ENCODE assay signal across 8 mouse cellular contexts in genomic region chr11:102061236-102061940, GRCm38 (mm10). TPM values are rescaled to one million over a fixed set of nuclear protein-coding genes. Genes with fewer than 3 reads are reported as not detected.
DNase-seq lines count a peak whose midpoint lies in the region; ATAC-seq and TF ChIP-seq lines count a peak whose summit lies in the region.

No protein-coding gene starts in this region.

- no peak for TF ChIP-seq EP300 in ES-Bruce4 (IDR thresholded peaks at IDR 0.05; ENCODE audit: insufficient read depth, low read depth, low read length)

- peak overlapping the region; percentile 50 for H3K4me3 ChIP-seq in ES-Bruce4 (ENCODE audit: low read depth, low read length)
- H3K4me3 ChIP-seq in forebrain, embryonic 16.5 days (replicated peaks; ENCODE audit: low read length), result peak overlapping the region; percentile 45
- peak overlapping the region; percentile 35 for H3K4me3 ChIP-seq in neural tube, embryonic 14.5 days (ENCODE audit: low read depth, low read length)

- no peak for TF ChIP-seq POLR2A in ES-Bruce4 (IDR thresholded peaks at IDR 0.05; ENCODE audit: insufficient read depth, low read length)

- H3K9me3 ChIP-seq in ES-Bruce4 (replicated peaks; ENCODE audit: control insufficient read depth, insufficient read depth, low read length, poor library complexity, severe bottlenecking), result no peaks in the 10 kb centered on the region
- H3K9me3 ChIP-seq in forebrain, embryonic 16.5 days (ENCODE audit: control insufficient read depth, low read length), result no peaks in the 10 kb centered on the region
- H3K9me3 ChIP-seq in neural tube, embryonic 14.5 days (ENCODE audit: control insufficient read depth, low read length), result no peaks in the 10 kb centered on the region

- peak overlapping the region; percentile 3; the same call in 1 of the 2 replicates for H3K9ac ChIP-seq in ES-Bruce4 (ENCODE audit: low read depth, poor library complexity, severe bottlenecking)
- peak overlapping the region; percentile 53 for H3K9ac ChIP-seq in forebrain, embryonic 16.5 days (replicated peaks; ENCODE audit: low read depth, low read length)
- H3K9ac ChIP-seq in neural tube, embryonic 14.5 days (replicated peaks; ENCODE audit: low read depth, low read length), result peak overlapping the region; percentile 41; the same call in 1 of the 2 replicates

- 5% methylated on average over 22 of the region's 23 CpGs for WGBS in forebrain, embryonic 16.5 days
- WGBS in neural tube, embryonic 14.5 days, result 3% methylated on average over 23 of the region's 23 CpGs

- H3K27me3 ChIP-seq in ES-Bruce4 (ENCODE audit: control insufficient read depth, insufficient read depth, low read length, poor library complexity, severe bottlenecking), result no peaks in the 10 kb centered on the region
- H3K27me3 ChIP-seq in forebrain, embryonic 16.5 days (replicated peaks; ENCODE audit: control insufficient read depth, insufficient read depth, low read length), result no peaks in the 10 kb centered on the region
- H3K27me3 ChIP-seq in neural tube, embryonic 14.5 days (ENCODE audit: control insufficient read depth, insufficient read depth, low read length), result no peaks in the 10 kb centered on the region; the same call in 1 of the 2 replicates

- intact Hi-C loops in heart, postnatal 36 days (cut with DNase I), result loop anchor here (1.0 to 5.0 kb wide), 4 partner anchors 27 to 206 kb away; partner anchors contain the start of genes Asb16 and Mpp2

- no peak overlapping the region for H3K27ac ChIP-seq in ES-Bruce4 (ENCODE audit: insufficient read depth, low read length)
- H3K27ac ChIP-seq in forebrain, embryonic 16.5 days (ENCODE audit: low read length), result no peak overlapping the region
- no peak overlapping the region for H3K27ac ChIP-seq in neural tube, embryonic 14.5 days (ENCODE audit: low read depth, low read length)

- H3K4me2 ChIP-seq in forebrain, embryonic 16.5 days (ENCODE audit: low read length), result peak overlapping the region; percentile 68
- H3K4me2 ChIP-seq in neural tube, embryonic 14.5 days (ENCODE audit: low read depth, low read length), result peak overlapping the region; percentile 77

- H3K36me3 ChIP-seq in ES-Bruce4 (ENCODE audit: control insufficient read depth, insufficient read depth, low read length, poor library complexity, severe bottlenecking), result no peaks in the 10 kb centered on the region
- peaks cover 6% of the 10 kb centered on the region; the same call in 1 of the 2 replicates for H3K36me3 ChIP-seq in forebrain, embryonic 16.5 days (ENCODE audit: control insufficient read depth, insufficient read depth)
- H3K36me3 ChIP-seq in neural tube, embryonic 14.5 days (ENCODE audit: control insufficient read depth, insufficient read depth, low read length), result peaks cover 20% of the 10 kb centered on the region

- TF ChIP-seq CTCF in ES-Bruce4 (IDR thresholded peaks at IDR 0.05; ENCODE audit: low read depth, low read length), result peak; percentile 89

- ATAC-seq in forebrain, embryonic 16.5 days, result peak; percentile 83
- peak; percentile 76 for ATAC-seq in neural tube, embryonic 14.5 days (ENCODE audit: low read depth)

- peak; percentile 80 for DNase-seq in cerebellum, adult 11-12 months
- peak; percentile 78 for DNase-seq in heart, postnatal 36 days
- peak; percentile 61 to 90 for DNase-seq in layer of hippocampus, adult 18-20 months (ENCODE audit: low spot score in 2 of 2)
- DNase-seq in lung, adult 18-20 months, result peak; percentile 66 to 74
- peak; percentile 86 for DNase-seq in testis, postnatal 10 days (ENCODE audit: low spot score)

- H3K4me1 ChIP-seq in ES-Bruce4 (ENCODE audit: control insufficient read depth, insufficient read depth, low read length), result no peaks in the 10 kb centered on the region
- peaks cover 3% of the 10 kb centered on the region; the same call in 1 of the 2 replicates for H3K4me1 ChIP-seq in forebrain, embryonic 16.5 days (replicated peaks; ENCODE audit: control insufficient read depth, insufficient read depth, low read length)
- 0 out of 2 replicates have a peak, but pooled peaks cover 2% of the 10 kb centered on the region for H3K4me1 ChIP-seq in neural tube, embryonic 14.5 days (ENCODE audit: control insufficient read depth, insufficient read depth, low read length)

RNA-seq across cellular contexts. Expression of gene Cd300lg, which starts 20.1 kb away (rescaled TPM):
- polyA plus RNA-seq in ES-Bruce4 (2011; ENCODE audit: insufficient read depth, insufficient read length, low read depth, missing spikeins), result not detected in 2 replicates
- polyA plus RNA-seq in forebrain, embryonic 16.5 days (2015; fragmentation: Nextera tagmentation; extraction: Ambion mirVana), result 0.26 and 0.46 TPM in 2 replicates
- total RNA-seq in heart, postnatal 36 days (2021), result 10 to 100 TPM; 68.3 to 69.5 TPM
- total RNA-seq in layer of hippocampus, adult 18-20 months (2021), result not detected
- 0.31 and 0.44 TPM in 2 replicates for polyA plus RNA-seq in neural tube, embryonic 14.5 days (2014; fragmentation: Nextera tagmentation; extraction: Ambion mirVana)

RNA-seq across cellular contexts. Expression of gene Mpp2, which starts 26.9 kb away (rescaled TPM):
- 3.4 and 3.6 TPM in 2 replicates for polyA plus RNA-seq in ES-Bruce4 (2011; ENCODE audit: insufficient read depth, insufficient read length, low read depth, missing spikeins)
- 21.0 and 24.1 TPM in 2 replicates for polyA plus RNA-seq in forebrain, embryonic 16.5 days (2015; fragmentation: Nextera tagmentation; extraction: Ambion mirVana)
- 1 to 10 TPM; 2.1 to 3.1 TPM for total RNA-seq in heart, postnatal 36 days (2021)
- 100 to 1,000 TPM; 142 to 147 TPM for total RNA-seq in layer of hippocampus, adult 18-20 months (2021)
- 25.4 and 25.7 TPM in 2 replicates for polyA plus RNA-seq in neural tube, embryonic 14.5 days (2014; fragmentation: Nextera tagmentation; extraction: Ambion mirVana)

RNA-seq across cellular contexts. Expression of gene Mpp3, which starts 33.1 kb away (rescaled TPM):
- polyA plus RNA-seq in ES-Bruce4 (2011; ENCODE audit: insufficient read depth, insufficient read length, low read depth, missing spikeins), result 3.8 and 6.3 TPM in 2 replicates
- polyA plus RNA-seq in forebrain, embryonic 16.5 days (2015; fragmentation: Nextera tagmentation; extraction: Ambion mirVana), result 49.3 and 55.2 TPM in 2 replicates
- total RNA-seq in heart, postnatal 36 days (2021), result 1 to 10 TPM; 1.7 to 1.9 TPM
- total RNA-seq in layer of hippocampus, adult 18-20 months (2021), result 10 to 100 TPM; 85.5 to 88.9 TPM
- polyA plus RNA-seq in neural tube, embryonic 14.5 days (2014; fragmentation: Nextera tagmentation; extraction: Ambion mirVana), result 57.0 and 57.3 TPM in 2 replicates

RNA-seq across cellular contexts. Expression of gene Ppy, which starts 39.7 kb away (rescaled TPM):
- polyA plus RNA-seq in ES-Bruce4 (2011; ENCODE audit: insufficient read depth, insufficient read length, low read depth, missing spikeins), result not detected in 2 replicates
- not detected in 2 replicates for polyA plus RNA-seq in forebrain, embryonic 16.5 days (2015; fragmentation: Nextera tagmentation; extraction: Ambion mirVana)
- total RNA-seq in heart, postnatal 36 days (2021), result not detected
- total RNA-seq in layer of hippocampus, adult 18-20 months (2021), result not detected
- not detected in 2 replicates for polyA plus RNA-seq in neural tube, embryonic 14.5 days (2014; fragmentation: Nextera tagmentation; extraction: Ambion mirVana)

RNA-seq across cellular contexts. Expression of gene Pyy, which starts 46.2 kb away (rescaled TPM):
- polyA plus RNA-seq in ES-Bruce4 (2011; ENCODE audit: insufficient read depth, insufficient read length, low read depth, missing spikeins), result not detected in 2 replicates
- polyA plus RNA-seq in forebrain, embryonic 16.5 days (2015; fragmentation: Nextera tagmentation; extraction: Ambion mirVana), result not detected in 2 replicates
- not detected for total RNA-seq in heart, postnatal 36 days (2021)
- total RNA-seq in layer of hippocampus, adult 18-20 months (2021), result not detected
- polyA plus RNA-seq in neural tube, embryonic 14.5 days (2014; fragmentation: Nextera tagmentation; extraction: Ambion mirVana), result not detected in 2 replicates

Comparison
In these comparisons a context has a peak if more than half of its experiments do, and no peak if none do; other contexts are left out.
1. H3K9ac ChIP-seq: peak in every context shown above with its lines; median percentile 53 in forebrain, embryonic 16.5 days; 41 in neural tube, embryonic 14.5 days; 3 in ES-Bruce4.